Mouse (Mus musculus): ENCODE measurements around the gene Gm15737.

Gm15737 gene

GRCm38 (mm10) chr6:92869089-92869581, at the start of gene Gm15737:
Gene Gm15737 (plus strand): TSS chr6:92869357.
- DNase-seq (ENCODE audit: extremely low spot score, low spot score): no peak

- no peak for DNase-seq (ENCODE audit: extremely low spot score, low spot score)
Measured at GRCm38 (mm10) chr6:92821606-92822005, 47.6 kb upstream of the Gm15737 start.

- no peak for DNase-seq (ENCODE audit: extremely low spot score, low spot score)
Measured at GRCm38 (mm10) chr6:92822006-92822405, 47.2 kb upstream of the Gm15737 start.

GRCm38 (mm10) chr6:92823991-92824390, 45.2 kb upstream of the Gm15737 start:
- no peak for DNase-seq (ENCODE audit: extremely low spot score, low spot score)

GRCm38 (mm10) chr6:92826561-92826960, 42.6 kb upstream of the Gm15737 start:
- DNase-seq (ENCODE audit: extremely low spot score, low spot score): no peak

GRCm38 (mm10) chr6:92827360-92827759, 41.8 kb upstream of the Gm15737 start:
- no peak for DNase-seq (ENCODE audit: extremely low spot score, low spot score)

- DNase-seq (ENCODE audit: extremely low spot score, low spot score): no peak
Measured at GRCm38 (mm10) chr6:92829148-92829547, 40.0 kb upstream of the Gm15737 start.

GRCm38 (mm10) chr6:92831106-92831505, 38.1 kb upstream of the Gm15737 start:
- no peak for DNase-seq (ENCODE audit: extremely low spot score, low spot score)

GRCm38 (mm10) chr6:92842000-92842399, 27.2 kb upstream of the Gm15737 start:
- no peak for DNase-seq (ENCODE audit: extremely low spot score, low spot score)

- no peak for DNase-seq (ENCODE audit: extremely low spot score, low spot score)
Measured at GRCm38 (mm10) chr6:92843474-92843873, 25.7 kb upstream of the Gm15737 start.

- no peak for DNase-seq (ENCODE audit: extremely low spot score, low spot score)
Measured at GRCm38 (mm10) chr6:92845898-92846297, 23.3 kb upstream of the Gm15737 start.

GRCm38 (mm10) chr6:92846614-92847013, 22.5 kb upstream of the Gm15737 start:
- no peak for DNase-seq (ENCODE audit: extremely low spot score, low spot score)

GRCm38 (mm10) chr6:92849208-92849607, 19.9 kb upstream of the Gm15737 start:
- DNase-seq (ENCODE audit: extremely low spot score, low spot score): no peak

GRCm38 (mm10) chr6:92850250-92850649, 18.9 kb upstream of the Gm15737 start:
- DNase-seq (ENCODE audit: extremely low spot score, low spot score): no peak

GRCm38 (mm10) chr6:92854873-92855272, 14.3 kb upstream of the Gm15737 start:
- DNase-seq (ENCODE audit: extremely low spot score, low spot score): no peak

- no peak for DNase-seq (ENCODE audit: extremely low spot score, low spot score)
Measured at GRCm38 (mm10) chr6:92857761-92858160, 11.4 kb upstream of the Gm15737 start.

GRCm38 (mm10) chr6:92858721-92859510, 10.2 kb upstream of the Gm15737 start:
- DNase-seq (ENCODE audit: extremely low spot score, low spot score): no peak

GRCm38 (mm10) chr6:92860285-92860912, 8.8 kb upstream of the Gm15737 start:
- DNase-seq (ENCODE audit: extremely low spot score, low spot score): no peak

- DNase-seq (ENCODE audit: extremely low spot score, low spot score): no peak
Measured at GRCm38 (mm10) chr6:92862599-92862998, 6.6 kb upstream of the Gm15737 start.

GRCm38 (mm10) chr6:92869582-92870219, 544 bp downstream of the Gm15737 start:
- DNase-seq (ENCODE audit: extremely low spot score, low spot score): peak; percentile 23

- no peak for DNase-seq (ENCODE audit: extremely low spot score, low spot score)
Measured at GRCm38 (mm10) chr6:92871813-92872212, 2.7 kb downstream of the Gm15737 start.

GRCm38 (mm10) chr6:92872766-92873165, 3.6 kb downstream of the Gm15737 start:
- no peak for DNase-seq (ENCODE audit: extremely low spot score, low spot score)

All from neural tube, embryonic 10.5 days (tissue).